Mouse (Mus musculus) hindbrain, embryonic 12.5 days (tissue): ENCODE results near the gene Lasp1. TPM values are rescaled to one million over a fixed set of nuclear protein-coding genes. Genes with fewer than 3 reads are reported as not detected.

Experiments
- ATAC-seq: fragments of 200-750 bp; cut with Nextera tagmentation; 2 replicates; pipeline ENCODE4 v1.8.0; 2017; ENCODE audit warnings: moderate TSS enrichment; ENCODE audit not compliant: low FRiP score
- H3K27ac ChIP-seq: fragments of 300-500 bp; sonication (generic); 2 replicates; pipeline ENCODE4 v1.5.1; 2016; ENCODE audit warnings: mild to moderate bottlenecking
- H3K27me3 ChIP-seq: fragments of 300-500 bp; sonication (generic); 2 replicates; pipeline ENCODE4 v1.6.1; 2016; ENCODE audit warnings: mild to moderate bottlenecking
- H3K36me3 ChIP-seq: fragments of 300-500 bp; sonication (generic); 2 replicates; pipeline ENCODE4 v1.6.1; 2016; ENCODE audit warnings: mild to moderate bottlenecking
- H3K4me1 ChIP-seq: fragments of 300-500 bp; sonication (generic); 2 replicates; pipeline ENCODE4 v1.6.1; 2016
- H3K4me2 ChIP-seq: fragments of 300-500 bp; sonication (generic); replicated peaks from 2 replicates; pipeline ENCODE4 v1.6.1; 2016; ENCODE audit warnings: mild to moderate bottlenecking
- H3K4me3 ChIP-seq: fragments of 300-500 bp; sonication (generic); 2 replicates; pipeline ENCODE4 v1.5.1; 2016; ENCODE audit warnings: mild to moderate bottlenecking
- H3K9ac ChIP-seq: fragments of 300-500 bp; sonication (generic); 2 replicates; pipeline ENCODE4 v1.6.1; 2016; ENCODE audit warnings: mild to moderate bottlenecking, moderate library complexity
- H3K9me3 ChIP-seq: fragments of 300-500 bp; sonication (generic); replicated peaks from 2 replicates; pipeline ENCODE4 v1.6.1; 2016; ENCODE audit warnings: mild to moderate bottlenecking
- WGBS: fragments of 180-500 bp; shearing (Covaris S2); methylation state at CpG from one replicate; pipeline ENCODE4 v1.1.7; 2016; 5-methylcytosine and 5-hydroxymethylcytosine counted together
- polyA plus RNA-seq: library from polyadenylated mRNA; unstranded; fragments of >200 nt; fragmentation: Nextera tagmentation; extraction: Ambion mirVana; gene quantifications from 2 replicates; pipeline ENCODE4 v1.2.1, GENCODE M21; 2016

Gene Lasp1
- polyA plus RNA-seq, 1 experiment from 2014 or later = 111 TPM

DNA sequence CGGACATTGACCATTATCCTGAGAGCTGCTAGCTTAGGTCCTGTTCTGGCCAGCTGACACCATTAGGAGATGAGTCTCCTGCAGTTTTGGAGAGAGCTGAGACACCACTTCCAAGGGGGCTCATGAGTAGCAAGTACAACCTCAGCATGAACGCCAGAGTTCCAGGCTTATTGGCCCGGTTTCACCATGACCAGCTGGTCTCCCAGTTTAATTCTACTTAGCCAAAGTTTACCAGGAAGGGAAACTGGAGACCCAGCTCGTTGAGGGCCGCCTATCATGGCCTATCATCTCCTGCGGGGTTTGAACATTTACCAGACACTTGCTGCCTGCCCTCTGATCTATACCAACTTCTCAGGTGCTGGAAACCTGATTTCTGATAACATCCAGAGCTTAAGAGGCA is 8.8 kb downstream of the Lasp1 start:
- Histone ChIP-seq H3K36me3 (peaks cover 27% of the 10 kb centered on the region), H3K9me3 (no peaks in the 10 kb centered on the region), H3K4me1 (peaks cover 80% of the 10 kb centered on the region), H3K4me3 (no peak overlapping the region), H3K27me3 (no peaks in the 10 kb centered on the region), H3K27ac (no peak overlapping the region; the same call in 1 of the 2 replicates), H3K4me2 (no peak overlapping the region), H3K9ac (no peak overlapping the region)
- WGBS = 45% methylated on average over 6 of the region's 6 CpGs
- no peak for ATAC-seq

DNA sequence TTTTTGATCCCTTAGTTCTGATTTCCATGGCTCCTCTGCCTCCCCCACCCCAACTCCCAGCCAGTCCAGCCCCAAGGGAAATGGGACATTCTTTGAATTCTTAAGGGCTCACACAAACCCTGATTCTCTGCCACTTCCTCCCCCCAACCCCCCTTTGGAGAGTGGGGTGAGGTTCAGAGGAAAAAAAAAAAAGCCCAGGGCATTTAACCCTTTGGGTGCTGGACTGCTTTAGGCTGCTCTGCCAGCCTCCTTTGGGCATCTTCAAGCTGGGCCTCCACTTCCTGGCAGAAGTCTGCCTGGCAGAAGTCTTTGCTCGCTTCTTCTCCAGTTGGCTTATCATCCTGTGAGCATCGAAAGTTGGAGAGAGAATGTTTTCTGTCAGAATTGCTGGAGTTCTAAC is 9.3 kb downstream of the Lasp1 start:
- WGBS = 69% methylated on average over 2 of the region's 2 CpGs
- no peak for ATAC-seq
- Histone ChIP-seq H3K27me3 (no peaks in the 10 kb centered on the region), H3K36me3 (peaks cover 27% of the 10 kb centered on the region), H3K4me3 (no peak overlapping the region), H3K27ac (peak overlapping the region; percentile 17), H3K9ac (0 out of 2 replicates have a peak overlapping the region, but pooled peaks have one; percentile 4), H3K4me1 (peaks cover 85% of the 10 kb centered on the region), H3K4me2 (no peak overlapping the region), H3K9me3 (no peaks in the 10 kb centered on the region)

DNA sequence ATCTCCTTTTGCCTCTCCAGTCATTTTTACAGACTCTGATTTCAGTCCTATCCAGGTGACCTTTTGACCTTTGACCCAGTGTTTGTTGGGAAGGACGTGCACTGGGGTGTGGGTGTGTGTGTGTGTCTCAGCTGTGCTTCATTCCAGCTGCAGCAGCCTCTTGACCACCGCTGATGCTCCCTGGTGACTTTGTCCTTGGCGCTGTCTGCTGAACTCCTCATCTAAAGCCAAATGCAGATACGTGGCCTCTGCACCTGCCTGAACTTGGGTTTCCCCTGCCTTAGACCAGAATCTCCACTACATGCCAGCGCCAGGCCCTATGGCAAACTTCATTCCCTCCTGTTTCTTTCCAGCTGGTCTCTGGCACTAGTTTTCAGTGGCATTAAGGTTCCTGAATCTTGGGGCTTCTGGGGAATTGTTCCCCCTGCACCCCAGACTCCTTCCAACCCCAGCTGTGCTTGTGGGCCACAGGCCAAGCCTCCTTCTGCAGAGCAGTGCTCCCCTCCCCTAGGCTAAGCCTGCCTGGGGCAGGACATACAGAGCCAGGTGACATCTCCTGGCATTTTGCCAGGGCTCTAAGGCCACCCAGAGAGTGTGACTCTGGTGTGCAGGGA is 9.9 kb downstream of the Lasp1 start:
- no peaks in the 10 kb centered on the region for H3K9me3 ChIP-seq
- H3K4me3 ChIP-seq = no peak overlapping the region
- H3K4me2 ChIP-seq = no peak overlapping the region; the same call in 1 of the 2 replicates
- no peaks in the 10 kb centered on the region for H3K27me3 ChIP-seq
- peak overlapping the region; percentile 18; the same call in 1 of the 2 replicates for H3K9ac ChIP-seq
- H3K4me1 ChIP-seq = peaks cover 91% of the 10 kb centered on the region
- ATAC-seq = no peak
- peaks cover 31% of the 10 kb centered on the region for H3K36me3 ChIP-seq
- H3K27ac ChIP-seq = peak overlapping the region; percentile 55; the same call in 1 of the 2 replicates
- 36% methylated on average over 5 of the region's 5 CpGs for WGBS

DNA sequence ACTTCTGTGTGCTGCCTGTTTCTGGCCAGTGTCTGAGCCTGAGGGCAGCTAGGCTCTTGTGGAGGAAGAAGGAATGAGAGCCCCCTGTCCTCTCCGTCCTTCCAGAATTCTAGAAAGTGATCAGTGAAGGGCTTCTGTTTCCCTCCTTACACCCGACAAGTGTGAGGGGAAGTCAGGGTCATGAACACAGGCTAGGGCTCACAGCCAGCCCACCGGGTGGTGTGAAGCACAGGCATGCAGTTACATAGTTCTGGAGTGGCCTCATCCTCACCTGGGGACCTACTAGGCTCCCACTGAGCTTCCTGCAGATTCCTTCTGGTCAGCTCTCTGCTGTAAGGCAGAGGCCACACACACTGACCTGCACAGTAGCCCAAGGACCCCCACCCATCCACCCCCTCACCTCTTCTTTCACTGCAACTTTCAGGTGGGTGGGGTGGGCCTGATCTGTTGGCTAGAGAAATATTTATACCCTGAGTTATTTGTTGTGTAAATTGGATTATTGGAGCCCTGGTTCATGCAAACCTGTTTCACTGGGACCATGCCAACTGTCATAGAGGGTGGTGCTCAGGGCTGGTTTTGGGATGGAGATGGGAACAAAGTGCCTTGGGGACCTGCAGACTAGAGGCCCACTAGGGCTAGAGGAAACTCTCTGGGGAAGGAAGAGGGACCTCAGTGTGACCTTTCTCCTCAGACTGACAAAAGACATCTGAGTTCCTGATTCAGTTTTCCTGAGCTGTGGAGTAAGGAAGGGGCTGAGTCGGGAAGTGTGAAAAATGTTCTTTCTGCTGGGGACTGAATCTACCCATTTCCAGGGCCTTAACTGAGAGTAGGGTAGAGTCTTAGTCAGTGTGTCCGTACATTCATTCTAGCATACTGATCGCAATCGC is 10.7 kb downstream of the Lasp1 start:
- H3K4me2 ChIP-seq = no peak overlapping the region; the same call in 1 of the 2 replicates
- ATAC-seq = no peak
- WGBS = 70% methylated on average over 7 of the region's 7 CpGs
- peak overlapping the region; percentile 55; the same call in 1 of the 2 replicates for H3K27ac ChIP-seq
- H3K9me3 ChIP-seq = no peaks in the 10 kb centered on the region
- H3K27me3 ChIP-seq = no peaks in the 10 kb centered on the region
- peaks cover 39% of the 10 kb centered on the region for H3K36me3 ChIP-seq
- H3K4me1 ChIP-seq = peaks cover 89% of the 10 kb centered on the region
- H3K4me3 ChIP-seq = no peak overlapping the region
- H3K9ac ChIP-seq = peak overlapping the region; percentile 18; the same call in 1 of the 2 replicates

DNA sequence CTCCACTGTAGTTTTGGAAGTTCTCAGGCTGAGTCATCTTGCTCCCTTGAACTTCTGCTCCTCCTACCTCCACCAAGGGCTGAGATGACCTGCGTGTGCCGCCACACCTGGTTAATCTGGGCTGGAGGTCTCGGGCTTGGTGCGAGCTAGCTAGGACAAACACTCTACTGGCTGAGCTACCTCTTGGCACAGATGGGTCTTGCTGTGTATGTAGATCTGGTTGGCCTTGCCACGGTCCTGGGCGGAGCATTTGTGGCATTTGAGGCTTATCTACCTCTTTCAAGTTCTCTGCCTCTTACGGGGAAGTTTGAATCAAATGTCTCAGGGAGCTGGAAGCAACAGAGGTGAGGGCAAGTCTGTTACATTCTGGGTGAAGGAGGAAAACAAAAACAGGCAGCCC is 11.6 kb downstream of the Lasp1 start:
- Histone ChIP-seq H3K4me1 (peaks cover 83% of the 10 kb centered on the region), H3K4me2 (no peak overlapping the region), H3K9ac (no peak overlapping the region), H3K4me3 (no peak overlapping the region), H3K36me3 (peaks cover 41% of the 10 kb centered on the region), H3K27me3 (no peaks in the 10 kb centered on the region), H3K9me3 (no peaks in the 10 kb centered on the region), H3K27ac (no peak overlapping the region)
- ATAC-seq = no peak
- WGBS = 77% methylated on average over 7 of the region's 7 CpGs

DNA sequence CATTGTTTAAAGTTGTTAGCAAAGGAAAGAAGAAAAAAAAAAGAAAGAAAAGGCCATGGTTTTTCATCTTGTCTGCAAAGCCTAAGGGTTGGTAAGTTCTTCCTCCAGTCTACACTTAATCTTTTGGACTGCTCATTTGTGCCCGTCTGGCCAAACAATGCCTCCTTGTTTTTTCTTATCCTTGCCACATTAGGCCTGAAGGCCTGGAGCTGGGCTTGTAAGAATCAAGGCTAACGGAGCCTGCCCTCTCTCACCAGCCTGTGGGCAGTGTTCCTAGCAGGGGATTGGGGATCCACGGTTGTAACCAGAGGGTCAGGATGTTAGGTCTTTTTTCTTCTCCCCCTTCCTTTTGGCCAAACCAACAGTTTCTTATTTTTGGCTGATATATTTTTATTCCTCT is 12.2 kb downstream of the Lasp1 start:
- no peaks in the 10 kb centered on the region for H3K9me3 ChIP-seq
- H3K27me3 ChIP-seq = no peaks in the 10 kb centered on the region
- H3K4me3 ChIP-seq = no peak overlapping the region
- H3K36me3 ChIP-seq = peaks cover 48% of the 10 kb centered on the region
- no peak for ATAC-seq
- peaks cover 83% of the 10 kb centered on the region for H3K4me1 ChIP-seq
- no peak overlapping the region; the same call in 1 of the 2 replicates for H3K4me2 ChIP-seq
- peak overlapping the region; percentile 95; the same call in 1 of the 2 replicates for H3K27ac ChIP-seq
- 15% methylated on average over 3 of the region's 3 CpGs for WGBS
- H3K9ac ChIP-seq = no peak overlapping the region

DNA sequence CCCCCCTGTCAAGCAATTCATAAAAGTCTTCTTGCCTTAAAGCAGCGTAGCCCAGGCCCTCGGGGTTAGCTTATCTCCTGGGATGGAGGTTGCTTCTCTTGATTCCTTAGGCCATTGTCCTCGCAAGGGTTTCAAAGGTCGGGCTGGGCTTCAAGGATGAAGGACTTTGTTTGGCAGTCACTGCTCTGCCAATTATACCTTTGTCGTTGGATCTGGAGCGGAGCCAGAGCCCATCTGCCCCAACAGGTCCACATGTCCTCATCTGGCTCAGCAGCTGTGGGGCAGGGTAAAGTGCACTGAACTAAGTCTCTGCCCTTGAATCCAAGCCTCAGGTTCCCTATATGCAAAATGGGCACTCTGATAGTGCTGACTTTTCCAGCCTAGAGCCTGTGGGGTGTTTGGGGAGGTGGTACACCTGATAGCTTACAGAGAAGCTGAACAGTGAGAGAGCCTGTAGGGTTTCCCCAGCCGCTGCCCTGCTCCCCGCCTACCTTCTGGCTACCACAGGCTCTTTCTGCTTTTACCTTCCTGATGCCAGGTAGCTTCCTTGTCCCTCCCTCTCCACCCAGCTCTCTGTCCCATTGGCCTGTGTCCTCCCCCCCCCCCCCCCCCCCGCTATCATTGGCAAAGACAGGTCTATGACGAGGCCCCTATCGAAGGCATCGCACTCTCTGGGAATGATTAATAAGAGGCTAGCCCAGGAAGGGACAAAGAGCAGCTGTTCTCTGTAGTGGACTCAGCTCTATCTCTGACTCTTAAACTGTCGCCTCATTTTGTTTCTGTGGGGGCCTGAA is 13.0 kb downstream of the Lasp1 start:
- H3K4me3 ChIP-seq = 0 out of 2 replicates have a peak overlapping the region, but pooled peaks have one; percentile 1
- H3K36me3 ChIP-seq = peaks cover 54% of the 10 kb centered on the region
- 38% methylated on average over 12 of the region's 13 CpGs for WGBS

DNA sequence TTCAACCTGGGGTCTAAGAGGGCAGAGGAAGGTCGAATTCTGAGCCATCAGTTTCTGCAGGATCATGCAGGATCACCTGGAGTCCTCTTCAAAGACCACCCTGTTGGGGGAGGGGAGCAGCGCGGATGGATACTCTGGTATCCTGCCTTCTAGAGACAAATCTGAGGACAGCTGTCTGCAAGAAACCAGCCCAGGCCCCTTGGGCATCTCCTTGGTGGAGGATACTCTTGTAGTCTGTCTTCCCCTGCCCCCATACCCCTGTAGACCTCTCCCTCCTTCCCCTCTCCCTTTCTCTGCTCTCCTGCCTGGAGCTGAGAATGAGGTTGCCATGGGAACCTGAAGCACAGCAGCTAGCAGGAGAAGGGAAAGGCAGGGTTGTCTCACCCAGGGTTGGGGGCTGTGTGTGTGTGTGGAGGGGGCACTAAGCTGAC is 13.7 kb downstream of the Lasp1 start:
- H3K27me3 ChIP-seq = no peaks in the 10 kb centered on the region
- peaks cover 80% of the 10 kb centered on the region for H3K4me1 ChIP-seq
- peak overlapping the region; percentile 49 for H3K9ac ChIP-seq
- H3K4me3 ChIP-seq = 0 out of 2 replicates have a peak overlapping the region, but pooled peaks have one; percentile 1
- WGBS = 21% methylated on average over 3 of the region's 3 CpGs
- peak overlapping the region; percentile 44 for H3K4me2 ChIP-seq
- H3K9me3 ChIP-seq = no peaks in the 10 kb centered on the region
- peak; percentile 86 for ATAC-seq
- peak overlapping the region; percentile 95 for H3K27ac ChIP-seq
- peaks cover 50% of the 10 kb centered on the region for H3K36me3 ChIP-seq

More for the DNA sequence above, 13.0 kb downstream of the Lasp1 start:
- Histone ChIP-seq H3K4me1 (peaks cover 78% of the 10 kb centered on the region), H3K9me3 (no peaks in the 10 kb centered on the region), H3K27me3 (no peaks in the 10 kb centered on the region), H3K4me2 (peak overlapping the region; percentile 44), H3K9ac (peak overlapping the region; percentile 49), H3K27ac (peak overlapping the region; percentile 95)
- peak; percentile 27 for ATAC-seq

DNA sequence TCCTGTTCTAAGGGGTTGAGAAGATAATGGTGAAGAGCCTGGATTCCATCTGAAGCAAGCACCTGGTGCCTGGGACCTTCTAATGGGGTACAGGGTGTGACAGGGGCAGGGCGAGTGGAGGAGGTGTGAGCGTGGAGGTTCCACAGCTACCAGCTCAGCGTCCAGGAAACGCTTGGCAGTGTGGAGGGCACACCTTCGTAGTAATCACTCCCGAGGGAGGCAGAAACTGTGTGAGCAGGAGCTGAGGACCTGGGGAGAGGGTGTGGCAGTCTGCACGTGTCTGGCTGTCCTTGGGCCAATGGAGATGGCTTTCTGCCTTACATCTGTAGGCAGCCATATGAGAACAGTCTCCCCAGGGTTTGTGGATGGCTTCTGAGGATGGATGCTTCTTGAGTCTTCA is 14.3 kb downstream of the Lasp1 start:
- Histone ChIP-seq H3K27ac (peak overlapping the region; percentile 95), H3K4me1 (peaks cover 80% of the 10 kb centered on the region), H3K4me2 (peak overlapping the region; percentile 44), H3K36me3 (peaks cover 46% of the 10 kb centered on the region), H3K4me3 (no peak overlapping the region), H3K9ac (peak overlapping the region; percentile 49; the same call in 1 of the 2 replicates), H3K9me3 (no peaks in the 10 kb centered on the region), H3K27me3 (no peaks in the 10 kb centered on the region)
- WGBS = 42% methylated on average over 7 of the region's 7 CpGs
- peak; percentile 42 for ATAC-seq

DNA sequence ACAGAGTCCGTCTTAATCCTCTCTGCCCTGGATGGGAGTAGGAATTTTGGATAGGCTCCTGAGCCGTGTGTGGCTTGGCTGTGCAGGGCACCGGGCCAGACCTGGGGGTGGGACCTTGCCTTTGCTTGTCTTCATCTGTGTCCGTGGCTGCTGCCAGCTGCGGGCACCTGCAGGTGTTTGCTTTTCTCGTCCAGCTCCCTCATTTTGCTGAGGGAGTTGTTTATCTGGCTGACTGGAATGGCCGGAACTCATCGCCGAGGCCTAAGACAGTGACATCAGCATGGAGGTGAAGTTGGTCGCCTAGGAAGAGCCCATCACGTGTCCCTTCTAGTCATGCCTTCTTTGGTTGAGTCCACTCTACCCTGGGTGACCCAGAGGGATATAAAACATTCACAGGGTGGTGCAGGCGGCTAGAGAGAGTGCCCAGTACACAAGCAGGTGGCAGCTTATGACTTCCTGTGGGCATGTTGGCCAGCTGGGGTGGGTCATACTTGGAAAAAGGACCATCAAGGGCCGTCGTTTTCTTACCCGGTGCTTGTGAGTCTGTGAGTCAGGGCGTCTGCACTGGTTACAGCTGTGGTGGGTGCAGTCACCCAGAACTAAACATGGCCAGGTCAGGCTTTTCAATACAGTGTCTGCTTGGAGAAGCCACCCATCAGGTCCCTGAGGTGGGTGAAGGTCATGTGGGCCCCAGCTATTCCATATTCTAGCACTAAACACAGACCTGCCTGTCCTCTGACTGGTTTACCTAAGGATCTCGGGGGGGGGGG is 15.1 kb downstream of the Lasp1 start:
- Histone ChIP-seq H3K36me3 (peaks cover 38% of the 10 kb centered on the region), H3K9ac (no peak overlapping the region), H3K4me1 (peaks cover 80% of the 10 kb centered on the region), H3K9me3 (no peaks in the 10 kb centered on the region), H3K4me2 (no peak overlapping the region), H3K27me3 (no peaks in the 10 kb centered on the region), H3K27ac (peak overlapping the region; percentile 95), H3K4me3 (no peak overlapping the region)
- no peak for ATAC-seq
- WGBS = 80% methylated on average over 17 of the region's 17 CpGs

DNA sequence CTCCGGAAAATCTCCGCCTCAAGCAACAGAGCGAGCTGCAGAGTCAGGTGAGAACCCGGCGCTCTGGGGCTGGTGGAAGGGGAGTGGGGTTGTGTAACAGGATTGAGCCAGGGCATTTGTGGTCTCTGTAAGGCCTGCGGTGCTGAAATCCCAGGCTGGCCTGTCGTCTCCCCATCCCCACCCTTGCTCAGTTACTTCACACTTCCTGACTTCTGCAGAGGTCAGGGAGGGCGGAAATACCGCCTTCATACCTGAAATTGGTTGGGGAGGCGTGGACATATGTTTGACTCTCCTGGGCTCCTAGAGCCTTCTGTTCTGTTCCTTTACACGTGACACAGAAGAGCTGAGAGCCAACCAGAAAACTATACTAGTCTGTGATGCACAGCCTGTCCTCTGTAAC is 16.9 kb downstream of the Lasp1 start:
- Histone ChIP-seq H3K27ac (no peak overlapping the region), H3K36me3 (peaks cover 43% of the 10 kb centered on the region), H3K9ac (peak overlapping the region; percentile 18; the same call in 1 of the 2 replicates), H3K27me3 (no peaks in the 10 kb centered on the region), H3K4me2 (no peak overlapping the region), H3K4me3 (no peak overlapping the region), H3K4me1 (peaks cover 73% of the 10 kb centered on the region), H3K9me3 (no peaks in the 10 kb centered on the region)
- 81% methylated on average over 11 of the region's 11 CpGs for WGBS
- ATAC-seq = no peak
